Mouse (Mus musculus): ENCODE results near the gene Atp13a2. TPM values are rescaled to one million over a fixed set of nuclear protein-coding genes. Genes with fewer than 3 reads are reported as not detected.

Gene Atp13a2
- 155 and 160 TPM in 2 replicates for polyA plus RNA-seq (2014; fragmentation: Nextera tagmentation; extraction: Ambion mirVana)

GRCm38 (mm10) chr4:140986711-140987395 lies at the start of gene Atp13a2:
Gene Atp13a2, plus strand, starts transcription at chr4:140986873.
- WGBS = under 1% methylated on average over 52 of the region's 58 CpGs
- Histone ChIP-seq H3K27ac (ENCODE audit: low read depth, low read length) (peak within 1 kb of the TSS; percentile 89), H3K9me3 (ENCODE audit: control insufficient read depth, low read length) (no peaks in the 10 kb centered on the region), H3K9ac (replicated peaks; ENCODE audit: low read depth, low read length) (peak within 1 kb of the TSS; percentile 92), H3K4me1 (ENCODE audit: control insufficient read depth, insufficient read depth, low read length) (peaks cover 27% of the 10 kb centered on the region), H3K4me2 (ENCODE audit: low read depth, low read length) (peak within 1 kb of the TSS; percentile 90), H3K4me3 (ENCODE audit: low read depth, low read length) (peak within 1 kb of the TSS; percentile 92), H3K36me3 (ENCODE audit: control insufficient read depth, insufficient read depth, low read length) (no peaks in the 10 kb centered on the region; the same call in 1 of the 2 replicates), H3K27me3 (ENCODE audit: control insufficient read depth, insufficient read depth, low read length) (no peaks in the 10 kb centered on the region)
- peak; percentile 91 for ATAC-seq (ENCODE audit: low read depth)

GRCm38 (mm10) chr4:140944356-140944755 lies 42.3 kb upstream of the Atp13a2 start:
- H3K36me3 ChIP-seq (ENCODE audit: control insufficient read depth, insufficient read depth, low read length) = no peaks in the 10 kb centered on the region
- no peaks in the 10 kb centered on the region for H3K4me1 ChIP-seq (ENCODE audit: control insufficient read depth, insufficient read depth, low read length)
- no peaks in the 10 kb centered on the region for H3K27me3 ChIP-seq (ENCODE audit: control insufficient read depth, insufficient read depth, low read length)
- ATAC-seq (ENCODE audit: low read depth) = no peak
- H3K27ac ChIP-seq (ENCODE audit: low read depth, low read length) = no peak overlapping the region
- H3K4me2 ChIP-seq (ENCODE audit: low read depth, low read length) = no peak overlapping the region
- no peak overlapping the region for H3K4me3 ChIP-seq (ENCODE audit: low read depth, low read length)
- no peaks in the 10 kb centered on the region for H3K9me3 ChIP-seq (ENCODE audit: control insufficient read depth, low read length)
- WGBS = 90% methylated on average over 12 of the region's 12 CpGs
- H3K9ac ChIP-seq (replicated peaks; ENCODE audit: low read depth, low read length) = no peak overlapping the region

GRCm38 (mm10) chr4:140944961-140945442 lies 41.7 kb upstream of the Atp13a2 start:
- Histone ChIP-seq H3K27ac (ENCODE audit: low read depth, low read length) (no peak overlapping the region), H3K27me3 (ENCODE audit: control insufficient read depth, insufficient read depth, low read length) (no peaks in the 10 kb centered on the region), H3K36me3 (ENCODE audit: control insufficient read depth, insufficient read depth, low read length) (no peaks in the 10 kb centered on the region), H3K4me2 (ENCODE audit: low read depth, low read length) (no peak overlapping the region), H3K9me3 (ENCODE audit: control insufficient read depth, low read length) (no peaks in the 10 kb centered on the region), H3K9ac (replicated peaks; ENCODE audit: low read depth, low read length) (no peak overlapping the region), H3K4me3 (ENCODE audit: low read depth, low read length) (no peak overlapping the region), H3K4me1 (ENCODE audit: control insufficient read depth, insufficient read depth, low read length) (no peaks in the 10 kb centered on the region)
- no peak for ATAC-seq (ENCODE audit: low read depth)
- WGBS = 84% methylated on average over 5 of the region's 5 CpGs

- Histone ChIP-seq H3K9ac (replicated peaks; ENCODE audit: low read depth, low read length) (no peak overlapping the region), H3K36me3 (ENCODE audit: control insufficient read depth, insufficient read depth, low read length) (no peaks in the 10 kb centered on the region), H3K4me1 (ENCODE audit: control insufficient read depth, insufficient read depth, low read length) (no peaks in the 10 kb centered on the region), H3K4me3 (ENCODE audit: low read depth, low read length) (no peak overlapping the region), H3K27ac (ENCODE audit: low read depth, low read length) (no peak overlapping the region), H3K9me3 (ENCODE audit: control insufficient read depth, low read length) (no peaks in the 10 kb centered on the region), H3K27me3 (ENCODE audit: control insufficient read depth, insufficient read depth, low read length) (no peaks in the 10 kb centered on the region), H3K4me2 (ENCODE audit: low read depth, low read length) (no peak overlapping the region)
- ATAC-seq (ENCODE audit: low read depth) = no peak
- 92% methylated on average over 4 of the region's 4 CpGs for WGBS
These were observed 41.1 kb upstream of the Atp13a2 start for GRCm38 (mm10) chr4:140945571-140945970.

- Histone ChIP-seq H3K36me3 (ENCODE audit: control insufficient read depth, insufficient read depth, low read length) (no peaks in the 10 kb centered on the region), H3K27ac (ENCODE audit: low read depth, low read length) (no peak overlapping the region), H3K9me3 (ENCODE audit: control insufficient read depth, low read length) (no peaks in the 10 kb centered on the region), H3K4me3 (ENCODE audit: low read depth, low read length) (no peak overlapping the region), H3K4me2 (ENCODE audit: low read depth, low read length) (no peak overlapping the region), H3K4me1 (ENCODE audit: control insufficient read depth, insufficient read depth, low read length) (no peaks in the 10 kb centered on the region), H3K9ac (replicated peaks; ENCODE audit: low read depth, low read length) (no peak overlapping the region), H3K27me3 (ENCODE audit: control insufficient read depth, insufficient read depth, low read length) (no peaks in the 10 kb centered on the region)
- 86% methylated on average over 4 of the region's 4 CpGs for WGBS
- no peak for ATAC-seq (ENCODE audit: low read depth)
These were observed 40.6 kb upstream of the Atp13a2 start for GRCm38 (mm10) chr4:140946048-140946447.

GRCm38 (mm10) chr4:140946580-140947205 lies 40.0 kb upstream of the Atp13a2 start:
- Histone ChIP-seq H3K27me3 (ENCODE audit: control insufficient read depth, insufficient read depth, low read length) (no peaks in the 10 kb centered on the region), H3K4me3 (ENCODE audit: low read depth, low read length) (no peak overlapping the region), H3K4me1 (ENCODE audit: control insufficient read depth, insufficient read depth, low read length) (no peaks in the 10 kb centered on the region), H3K9ac (replicated peaks; ENCODE audit: low read depth, low read length) (no peak overlapping the region), H3K9me3 (ENCODE audit: control insufficient read depth, low read length) (no peaks in the 10 kb centered on the region), H3K4me2 (ENCODE audit: low read depth, low read length) (no peak overlapping the region), H3K27ac (ENCODE audit: low read depth, low read length) (no peak overlapping the region), H3K36me3 (ENCODE audit: control insufficient read depth, insufficient read depth, low read length) (no peaks in the 10 kb centered on the region)
- 77% methylated on average over 14 of the region's 14 CpGs for WGBS
- ATAC-seq (ENCODE audit: low read depth) = no peak

GRCm38 (mm10) chr4:140947487-140948440 lies 38.9 kb upstream of the Atp13a2 start:
- no peak for ATAC-seq (ENCODE audit: low read depth)
- no peaks in the 10 kb centered on the region for H3K4me1 ChIP-seq (ENCODE audit: control insufficient read depth, insufficient read depth, low read length)
- WGBS = 87% methylated on average over 12 of the region's 12 CpGs

GRCm38 (mm10) chr4:140948481-140948880 lies 38.2 kb upstream of the Atp13a2 start:
- H3K4me3 ChIP-seq (ENCODE audit: low read depth, low read length) = no peak overlapping the region
- H3K4me2 ChIP-seq (ENCODE audit: low read depth, low read length) = no peak overlapping the region
- no peak overlapping the region for H3K9ac ChIP-seq (replicated peaks; ENCODE audit: low read depth, low read length)
- H3K4me1 ChIP-seq (ENCODE audit: control insufficient read depth, insufficient read depth, low read length) = no peaks in the 10 kb centered on the region
- no peak overlapping the region for H3K27ac ChIP-seq (ENCODE audit: low read depth, low read length)
- 92% methylated on average over 6 of the region's 6 CpGs for WGBS
- ATAC-seq (ENCODE audit: low read depth) = no peak
- no peaks in the 10 kb centered on the region for H3K27me3 ChIP-seq (ENCODE audit: control insufficient read depth, insufficient read depth, low read length)
- H3K9me3 ChIP-seq (ENCODE audit: control insufficient read depth, low read length) = no peaks in the 10 kb centered on the region
- no peaks in the 10 kb centered on the region for H3K36me3 ChIP-seq (ENCODE audit: control insufficient read depth, insufficient read depth, low read length)

More at GRCm38 (mm10) chr4:140947487-140948440, 38.9 kb upstream of the Atp13a2 start:
- H3K9ac ChIP-seq (replicated peaks; ENCODE audit: low read depth, low read length) = no peak overlapping the region
- no peaks in the 10 kb centered on the region for H3K27me3 ChIP-seq (ENCODE audit: control insufficient read depth, insufficient read depth, low read length)
- H3K4me2 ChIP-seq (ENCODE audit: low read depth, low read length) = no peak overlapping the region
- H3K9me3 ChIP-seq (ENCODE audit: control insufficient read depth, low read length) = no peaks in the 10 kb centered on the region
- no peak overlapping the region for H3K27ac ChIP-seq (ENCODE audit: low read depth, low read length)
- H3K4me3 ChIP-seq (ENCODE audit: low read depth, low read length) = no peak overlapping the region
- no peaks in the 10 kb centered on the region for H3K36me3 ChIP-seq (ENCODE audit: control insufficient read depth, insufficient read depth, low read length)
